Mouse (Mus musculus) macrophage (primary cell): ENCODE data around the gene Ndc1. TPM values are rescaled to one million over a fixed set of nuclear protein-coding genes. Genes with fewer than 3 reads are reported as not detected.

Experiments used
- H3K27ac ChIP-seq: fragments of 350-480 bp; formaldehyde crosslinking; 2 replicates; pipeline ENCODE4 v1.9.0; 2021
- H3K36me3 ChIP-seq: fragments of 350-480 bp; formaldehyde crosslinking; 2 replicates; pipeline ENCODE4 v1.9.0; 2021; ENCODE audit errors: inconsistent target
- H3K4me3 ChIP-seq: fragments of 350-480 bp; formaldehyde crosslinking; 2 replicates; pipeline ENCODE4 v1.9.0; 2021; ENCODE audit errors: inconsistent target
- H3K79me2 ChIP-seq: fragments of 350-480 bp; formaldehyde crosslinking; 2 replicates; pipeline ENCODE4 v1.9.0; 2021; ENCODE audit errors: inconsistent target
- WGBS: methylation state at CpG from one replicate; pipeline ENCODE4 v1.1.7; 2026; ENCODE audit warnings: inconsistent platforms; ENCODE audit not compliant: missing documents; 5-methylcytosine and 5-hydroxymethylcytosine counted together
- polyA plus RNA-seq: library from polyadenylated mRNA; stranded (reverse); fragments of 250-400 nt; gene quantifications from 3 replicates; pipeline ENCODE4 v1.2.4, GENCODE M21; 2018; ENCODE audit warnings: inconsistent platforms

The Ndc1 gene
- polyA plus RNA-seq, 1 experiment from 2014 or later, result 9.3 TPM

- H3K27ac ChIP-seq, result no peak overlapping the region
- H3K36me3 ChIP-seq, result peaks cover 17% of the 10 kb centered on the region; the same call in 1 of the 2 replicates
- 100% methylated on average over 1 of the region's 2 CpGs for WGBS
- no peak overlapping the region for H3K4me3 ChIP-seq
- no peaks in the 10 kb centered on the region for H3K79me2 ChIP-seq
Measured at GRCm38 (mm10) chr4:107388291-107388690, 20.7 kb downstream of the Ndc1 start.

GRCm38 (mm10) chr4:107389345-107389744 is 21.8 kb downstream of the Ndc1 start:
- Histone ChIP-seq H3K27ac (no peak overlapping the region), H3K79me2 (no peaks in the 10 kb centered on the region), H3K36me3 (peaks cover 17% of the 10 kb centered on the region; the same call in 1 of the 2 replicates), H3K4me3 (no peak overlapping the region)
- 95% methylated on average over 3 of the region's 3 CpGs for WGBS

- WGBS, result 96% methylated on average over 2 of the region's 2 CpGs
- no peak overlapping the region for H3K4me3 ChIP-seq
- H3K36me3 ChIP-seq, result peaks cover 8% of the 10 kb centered on the region; the same call in 1 of the 2 replicates
- no peak overlapping the region for H3K27ac ChIP-seq
- H3K79me2 ChIP-seq, result no peaks in the 10 kb centered on the region
Measured at GRCm38 (mm10) chr4:107393771-107394170, 26.2 kb downstream of the Ndc1 start.

- 90% methylated on average over 4 of the region's 4 CpGs for WGBS
- Histone ChIP-seq H3K79me2 (no peaks in the 10 kb centered on the region), H3K4me3 (no peak overlapping the region), H3K27ac (no peak overlapping the region), H3K36me3 (no peaks in the 10 kb centered on the region)
Measured at GRCm38 (mm10) chr4:107420202-107420601, 52.6 kb downstream of the Ndc1 start.

DNA sequence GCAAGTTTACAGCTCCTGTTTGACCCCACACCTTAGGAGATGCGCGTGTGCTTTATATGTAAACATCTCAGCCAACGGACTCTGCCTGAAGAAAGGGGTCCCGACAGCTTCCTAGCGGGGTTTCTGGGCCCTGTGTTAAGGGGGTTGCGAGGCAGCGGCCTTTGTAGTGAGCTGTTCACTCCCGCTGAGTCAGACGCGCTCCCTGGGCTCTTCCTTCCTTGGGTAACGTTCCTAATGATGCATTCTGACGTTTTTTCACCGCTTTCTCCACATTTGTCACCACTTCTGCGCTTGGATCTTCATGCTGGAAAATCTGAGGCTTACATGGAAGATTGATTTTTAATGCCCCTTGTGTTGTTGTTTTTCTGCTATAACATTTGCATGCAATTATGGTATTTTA is 54.1 kb downstream of the Ndc1 start:
- Histone ChIP-seq H3K36me3 (no peaks in the 10 kb centered on the region), H3K79me2 (no peaks in the 10 kb centered on the region), H3K27ac (no peak overlapping the region), H3K4me3 (no peak overlapping the region)
- WGBS, result 18% methylated on average over 12 of the region's 14 CpGs

DNA sequence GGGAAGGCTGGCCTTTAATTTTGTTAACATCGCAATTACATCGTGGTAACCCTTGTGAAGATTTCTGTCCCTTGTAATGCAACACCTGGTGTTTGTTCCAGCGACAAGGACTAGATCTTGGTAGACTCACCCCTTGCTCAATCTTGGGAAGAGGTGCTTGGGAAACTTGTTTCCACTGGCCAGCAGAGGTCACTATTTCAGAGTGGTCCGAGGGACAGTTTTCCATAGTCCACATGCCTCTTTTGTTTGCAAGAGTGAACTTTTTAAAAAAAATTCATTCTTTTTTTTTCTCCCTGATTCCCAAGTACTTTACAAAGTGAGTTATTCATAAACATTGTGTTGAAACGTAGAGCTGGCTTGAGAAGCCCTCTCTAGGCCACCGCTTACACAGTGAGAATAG is 54.6 kb downstream of the Ndc1 start:
- H3K36me3 ChIP-seq, result no peaks in the 10 kb centered on the region
- WGBS, result 33% methylated on average over 6 of the region's 6 CpGs
- no peak overlapping the region for H3K4me3 ChIP-seq
- H3K27ac ChIP-seq, result no peak overlapping the region
- no peaks in the 10 kb centered on the region for H3K79me2 ChIP-seq

DNA sequence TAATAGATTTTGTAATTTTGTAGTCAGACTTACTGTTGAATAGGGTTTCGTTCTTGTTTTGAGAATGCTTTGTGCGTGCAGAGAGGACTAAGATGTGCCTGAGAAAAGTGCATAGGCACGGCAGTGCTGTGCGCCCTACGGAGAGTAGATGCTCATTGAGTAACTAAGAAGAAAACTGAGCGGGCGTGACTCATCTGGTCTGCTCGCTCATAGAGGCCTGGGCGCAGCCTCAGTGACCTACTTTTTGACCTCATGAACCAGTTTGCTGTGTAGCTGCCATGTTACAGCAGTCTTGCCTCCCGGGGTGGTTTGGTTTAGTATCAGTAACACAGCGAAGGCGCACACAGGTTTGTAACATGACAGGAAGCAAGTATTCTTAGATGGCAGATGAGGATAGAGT is 58.0 kb downstream of the Ndc1 start:
- Histone ChIP-seq H3K27ac (no peak overlapping the region), H3K36me3 (no peaks in the 10 kb centered on the region), H3K4me3 (no peak overlapping the region), H3K79me2 (no peaks in the 10 kb centered on the region)
- WGBS, result 93% methylated on average over 12 of the region's 12 CpGs

DNA sequence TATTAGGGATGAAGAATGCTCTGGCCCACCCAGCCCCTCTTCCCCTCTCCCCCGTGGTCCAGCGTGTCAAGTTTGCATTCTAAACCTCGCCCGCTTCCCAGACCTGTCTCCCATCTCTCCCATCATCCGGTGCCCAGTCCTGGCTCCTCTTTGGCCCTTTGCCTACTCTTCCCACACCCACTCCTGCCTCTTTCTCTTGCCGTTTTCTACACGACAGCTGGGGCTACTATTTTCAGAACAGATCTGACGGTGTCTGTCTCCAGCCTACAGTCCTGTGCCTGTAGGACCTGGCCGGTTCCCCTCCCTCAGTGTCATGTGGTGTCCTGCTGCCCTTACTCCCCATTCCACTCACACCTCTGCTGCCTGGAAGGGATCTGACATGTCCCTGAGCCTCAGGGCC is 59.0 kb downstream of the Ndc1 start:
- WGBS, result 92% methylated on average over 9 of the region's 9 CpGs
- no peak overlapping the region for H3K27ac ChIP-seq
- H3K4me3 ChIP-seq, result no peak overlapping the region
- H3K79me2 ChIP-seq, result no peaks in the 10 kb centered on the region
- no peaks in the 10 kb centered on the region for H3K36me3 ChIP-seq

- no peak overlapping the region for H3K27ac ChIP-seq
- WGBS, result 82% methylated on average over 5 of the region's 5 CpGs
- H3K4me3 ChIP-seq, result no peak overlapping the region
- H3K36me3 ChIP-seq, result no peaks in the 10 kb centered on the region
- no peaks in the 10 kb centered on the region for H3K79me2 ChIP-seq
Measured at GRCm38 (mm10) chr4:107432717-107433116, 65.1 kb downstream of the Ndc1 start.

GRCm38 (mm10) chr4:107433998-107434355 is 66.4 kb downstream of the Ndc1 start:
- 10% methylated on average over 15 of the region's 15 CpGs for WGBS
- H3K4me3 ChIP-seq, result no peak overlapping the region

DNA sequence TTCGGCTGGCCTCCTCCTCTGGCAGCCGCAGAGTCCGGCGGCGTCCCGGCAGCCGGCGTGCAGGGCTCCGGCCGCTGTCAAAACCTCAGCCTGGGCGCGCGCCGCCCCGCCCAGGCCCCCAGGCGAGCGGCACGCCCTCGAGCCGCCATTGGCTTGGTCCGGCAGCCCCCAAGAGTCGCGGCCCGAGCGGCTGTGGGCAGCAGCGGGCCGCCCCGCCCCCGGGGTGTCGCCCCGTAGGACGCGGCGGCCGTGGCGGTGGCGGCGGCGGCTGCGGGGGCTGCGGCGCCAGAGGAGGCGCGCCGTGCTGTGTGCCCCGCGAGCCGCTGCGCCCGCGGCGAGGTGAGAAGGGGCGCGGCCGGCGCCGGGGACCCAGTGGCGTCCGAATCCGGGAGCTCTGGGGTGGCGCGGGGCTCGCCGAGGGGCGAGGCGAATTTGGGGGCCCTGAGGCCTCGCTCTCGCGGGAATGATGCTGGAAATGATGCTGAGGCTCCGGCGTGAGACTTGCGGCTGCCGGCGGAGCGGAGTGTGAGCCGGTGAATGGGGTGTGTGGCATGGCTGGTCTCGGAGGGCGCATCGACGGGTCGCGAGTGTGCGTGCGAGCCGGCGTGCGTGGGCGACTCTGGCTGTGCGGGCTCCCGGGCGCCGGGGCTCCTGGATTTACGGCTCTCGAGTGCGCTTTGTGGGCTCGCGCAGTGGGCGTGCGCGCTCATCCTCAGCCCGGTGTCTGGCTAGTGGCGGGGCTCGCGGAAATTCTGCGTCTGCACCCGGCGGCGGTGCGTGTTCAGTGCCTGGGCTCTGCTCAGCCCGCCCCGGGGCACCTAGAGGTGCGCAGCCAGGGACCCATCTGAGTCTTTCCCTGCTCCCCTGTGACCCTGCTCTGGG is 67.0 kb downstream of the Ndc1 start, which contains the start of gene Glis1:
Gene Glis1, plus strand, starts transcription at position 236 of the 882 bp plus-strand sequence.
- no peaks in the 10 kb centered on the region for H3K36me3 ChIP-seq
- WGBS, result under 1% methylated on average over 91 of the region's 112 CpGs
- H3K79me2 ChIP-seq, result no peaks in the 10 kb centered on the region
- no peak within 1 kb of the TSS for H3K4me3 ChIP-seq
- no peak within 1 kb of the TSS for H3K27ac ChIP-seq

More at GRCm38 (mm10) chr4:107433998-107434355, 66.4 kb downstream of the Ndc1 start:
- Histone ChIP-seq H3K27ac (no peak overlapping the region), H3K36me3 (no peaks in the 10 kb centered on the region), H3K79me2 (no peaks in the 10 kb centered on the region)

- Histone ChIP-seq H3K27ac (no peak overlapping the region), H3K4me3 (no peak overlapping the region), H3K36me3 (no peaks in the 10 kb centered on the region), H3K79me2 (no peaks in the 10 kb centered on the region)
- WGBS, result 6% methylated on average over 47 of the region's 47 CpGs
Measured at GRCm38 (mm10) chr4:107435238-107435946, 67.8 kb downstream of the Ndc1 start.

- H3K4me3 ChIP-seq, result no peak overlapping the region
- no peaks in the 10 kb centered on the region for H3K36me3 ChIP-seq
- 99% methylated on average over 7 of the region's 7 CpGs for WGBS
- H3K27ac ChIP-seq, result no peak overlapping the region
- H3K79me2 ChIP-seq, result no peaks in the 10 kb centered on the region
Measured at GRCm38 (mm10) chr4:107436476-107436875, 68.9 kb downstream of the Ndc1 start.

DNA sequence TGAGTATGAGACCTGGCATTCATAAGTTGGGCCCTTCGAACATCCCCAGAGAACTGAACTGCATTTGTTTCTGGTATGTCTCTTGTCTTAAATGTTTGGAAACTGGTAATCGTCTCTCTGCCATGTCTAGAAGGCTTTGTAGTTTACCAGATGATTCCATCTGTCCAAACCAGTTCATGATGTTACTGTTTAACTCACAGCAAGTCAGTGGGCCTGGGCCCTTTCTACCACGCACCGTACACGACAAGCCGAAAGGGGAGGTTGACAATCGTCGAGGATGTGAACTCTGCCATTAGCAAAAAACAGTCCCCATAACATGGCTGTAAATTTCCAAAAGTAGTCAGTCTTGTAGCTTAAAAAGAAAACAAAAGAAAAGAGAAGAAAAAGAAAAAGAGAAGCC is 71.2 kb downstream of the Ndc1 start:
- Histone ChIP-seq H3K79me2 (no peaks in the 10 kb centered on the region), H3K4me3 (no peak overlapping the region), H3K36me3 (no peaks in the 10 kb centered on the region), H3K27ac (no peak overlapping the region)
- WGBS, result 89% methylated on average over 8 of the region's 8 CpGs

DNA sequence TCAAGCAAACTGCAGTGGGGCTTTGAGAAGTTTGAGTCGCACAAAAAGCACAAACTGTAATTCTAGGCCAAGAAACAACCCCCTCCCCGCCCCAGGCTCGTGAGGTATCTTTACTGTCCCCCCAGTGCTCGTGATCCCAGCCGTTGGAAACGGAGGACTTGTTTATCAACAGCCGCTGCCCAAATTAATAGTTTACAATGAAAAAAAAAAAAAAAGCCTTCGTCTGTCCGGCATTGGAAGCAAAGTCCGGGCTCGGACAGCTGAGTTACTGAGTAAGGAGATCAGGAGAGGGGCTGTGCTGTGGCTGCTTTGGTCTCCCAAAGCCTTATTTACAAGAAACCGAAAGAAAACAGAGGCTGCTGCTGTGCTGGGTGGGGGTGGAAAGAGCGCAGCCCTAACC is 72.7 kb downstream of the Ndc1 start:
- WGBS, result 26% methylated on average over 13 of the region's 13 CpGs
- H3K36me3 ChIP-seq, result no peaks in the 10 kb centered on the region
- H3K27ac ChIP-seq, result no peak overlapping the region
- H3K4me3 ChIP-seq, result no peak overlapping the region; the same call in 1 of the 2 replicates
- H3K79me2 ChIP-seq, result no peaks in the 10 kb centered on the region
